Mouse (Mus musculus) CD8-positive naive resting alpha-beta T cell, adult 57 days (primary cell): Measurements from ENCODE around the gene Gria1. TPM values are rescaled to one million over a fixed set of nuclear protein-coding genes. Genes with fewer than 3 reads are reported as not detected.

Experiments
- total RNA-seq: library from RNA; stranded (reverse); gene quantifications from one replicate; pipeline ENCODE4 v1.2.4, GENCODE M21; 2023

Gria1 gene
- total RNA-seq = not detected

GRCm38 (mm10) chr11:57011024-57011690 lies at the start of gene Gria1:
TSS of gene Gria1 (plus strand) at chr11:57011387.

